12 mouse cellular contexts compared by ENCODE assay signal in the genomic region with DNA sequence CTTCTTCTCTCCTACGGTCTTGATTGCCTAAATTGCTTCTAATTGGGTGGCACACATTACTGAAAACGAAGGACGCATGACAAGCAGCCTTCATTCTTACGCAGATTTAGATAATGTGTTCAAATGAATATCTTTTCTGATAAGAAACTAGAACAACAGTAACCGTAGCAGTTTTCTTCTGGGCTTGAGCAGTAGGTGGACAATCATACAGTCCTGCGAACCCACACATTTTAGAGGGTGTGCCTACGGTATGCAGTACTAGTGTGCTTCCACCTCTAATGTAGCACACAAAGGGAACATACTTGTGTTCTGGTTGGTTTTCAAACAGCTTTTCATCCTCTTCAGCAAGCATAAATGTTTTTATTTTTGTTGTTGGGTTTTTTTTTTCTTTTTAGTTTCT.
A peak's percentile ranks its signal among the peaks of the same experiment; 100 is the strongest.
DNase-seq lines count a peak whose midpoint lies in the region; ATAC-seq lines count a peak whose summit lies in the region.
"Had no signal": no experiment of that assay in that cellular context is flagged by ENCODE, and none has a peak within 500 bp of the region (broad histone marks: within the 10 kb centered on the region; RNA-seq: fewer than 3 reads in every experiment).

No protein-coding gene starts in this region.

- H3K4me2 ChIP-seq in forebrain, embryonic 14.5 days (ENCODE audit: low read length): peak overlapping the region; percentile 90
- H3K4me2 ChIP-seq: embryonic facial prominence, embryonic 13.5 days; liver, embryonic 11.5 days had no signal

- no peak for ATAC-seq in frontal cortex, adult (ENCODE audit: low TSS enrichment)
- ATAC-seq in forebrain, embryonic 14.5 days: no peak

- peak overlapping the region; percentile 81 for H3K9ac ChIP-seq in forebrain, embryonic 14.5 days (ENCODE audit: low read length)
- H3K9ac ChIP-seq: embryonic facial prominence, embryonic 13.5 days had no signal

- no peaks in the 10 kb centered on the region for H3K9me3 ChIP-seq in forebrain, embryonic 14.5 days (replicated peaks; ENCODE audit: control insufficient read depth, low read length)
- no peaks in the 10 kb centered on the region for H3K9me3 ChIP-seq in midbrain, embryonic 10.5 days (replicated peaks)
- H3K9me3 ChIP-seq: embryonic facial prominence, embryonic 13.5 days had no signal

- peak; percentile 26 to 48 for DNase-seq in frontal cortex, postnatal 36 days (ENCODE audit: low spot score in 2 of 2)
- DNase-seq in cerebellum, adult 9-10 months: peak; percentile 43
- DNase-seq in forebrain, embryonic 14.5 days (ENCODE audit: low spot score): peak; percentile 75
- peak; percentile 16 for DNase-seq in midbrain, embryonic 10.5 days (ENCODE audit: low spot score)
- DNase-seq in gastrocnemius, postnatal 25 days: no peak
- DNase-seq in gastrocnemius, postnatal 36 days: no peak
- no peak for DNase-seq in right cerebral cortex, postnatal 36 days (ENCODE audit: low spot score in 2 of 2)
- DNase-seq: adrenal gland, postnatal 25 days; heart, postnatal 10 days had no signal

- H3K27me3 ChIP-seq in forebrain, embryonic 14.5 days (replicated peaks; ENCODE audit: control insufficient read depth, insufficient read depth, low read length): no peaks in the 10 kb centered on the region
- H3K27me3 ChIP-seq in midbrain, embryonic 10.5 days (ENCODE audit: low read depth, poor library complexity, severe bottlenecking): peaks cover 78% of the 10 kb centered on the region

- peak overlapping the region; percentile 98 for H3K27ac ChIP-seq in forebrain, embryonic 14.5 days (ENCODE audit: low read depth, low read length)
- peak overlapping the region; percentile 89 for H3K27ac ChIP-seq in midbrain, embryonic 10.5 days (replicated peaks)
- H3K27ac ChIP-seq: embryonic facial prominence, embryonic 13.5 days had no signal

- intact Hi-C loops in gastrocnemius, postnatal 36 days (cut with DNase I): loop anchor here (10.0 kb wide), 1 partner anchor 630 kb away; no protein-coding TSS in a partner anchor

- H3K4me1 ChIP-seq in forebrain, embryonic 14.5 days (ENCODE audit: control insufficient read depth, insufficient read depth, low read length): peaks cover 29% of the 10 kb centered on the region
- peaks cover 67% of the 10 kb centered on the region for H3K4me1 ChIP-seq in midbrain, embryonic 10.5 days

- 4% methylated on average over 7 of the region's 7 CpGs for WGBS in forebrain, embryonic 14.5 days
- 5% methylated on average over 7 of the region's 7 CpGs for WGBS in midbrain, embryonic 10.5 days

- peak overlapping the region; percentile 30 for H3K4me3 ChIP-seq in forebrain, embryonic 14.5 days (ENCODE audit: low read depth, low read length)
- H3K4me3 ChIP-seq in midbrain, embryonic 10.5 days: peak overlapping the region; percentile 56; the same call in 1 of the 2 replicates
- H3K4me3 ChIP-seq: embryonic facial prominence, embryonic 13.5 days had no signal

- no peaks in the 10 kb centered on the region for H3K36me3 ChIP-seq in forebrain, embryonic 14.5 days (ENCODE audit: control insufficient read depth, insufficient read depth, low read length)
- H3K36me3 ChIP-seq in midbrain, embryonic 10.5 days: no peaks in the 10 kb centered on the region
- H3K36me3 ChIP-seq: embryonic facial prominence, embryonic 13.5 days had no signal

Comparison
In these comparisons a context has a peak if more than half of its experiments do, and no peak if none do; other contexts are left out.
1. DNase-seq: peak in frontal cortex, postnatal 36 days (2 of 2), cerebellum, adult 9-10 months (single experiment), forebrain, embryonic 14.5 days (single experiment) and midbrain, embryonic 10.5 days (single experiment); none in gastrocnemius, postnatal 25 days (single experiment), gastrocnemius, postnatal 36 days (0 of 2) and right cerebral cortex, postnatal 36 days (0 of 2).